Mouse (Mus musculus) olfactory bulb, adult 2 months (tissue): ENCODE data around the gene Dlgap1.

Experiments used
- CTCF ChIP-seq: fragments of 200-500 bp; IDR thresholded peaks from 2 replicates; pipeline ENCODE4 v1.5.1; 2012; ENCODE audit warnings: low read depth, mild to moderate bottlenecking, low read length, moderate library complexity; ENCODE audit not compliant: insufficient read depth
- POLR2A ChIP-seq: fragments of 200-500 bp; IDR thresholded peaks from 2 replicates; pipeline ENCODE4 v1.6.1; 2012; ENCODE audit warnings: mild to moderate bottlenecking, low read depth, low read length, moderate library complexity; ENCODE audit not compliant: insufficient read depth

DNA sequence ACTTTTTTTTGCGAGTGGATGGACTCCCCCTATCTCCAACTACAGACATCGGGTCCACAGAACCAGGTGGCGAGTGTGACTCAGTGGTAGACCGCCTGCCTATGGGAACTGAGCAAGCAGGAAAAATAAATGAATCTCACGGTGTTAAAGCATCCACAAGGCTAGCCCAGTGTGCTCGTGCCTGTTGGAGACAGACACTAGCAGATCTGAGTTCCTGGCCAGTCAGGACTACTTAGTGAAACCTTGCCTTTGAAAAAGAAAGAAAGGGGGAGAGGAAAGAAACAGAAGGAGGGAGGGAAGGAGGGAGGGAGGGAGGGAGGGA is 738.9 kb downstream of the Dlgap1 start:
- TF ChIP-seq CTCF (no peak), POLR2A (no peak)
